Mouse (Mus musculus): ENCODE data around the gene Trmt112. TPM values are rescaled to one million over a fixed set of nuclear protein-coding genes. Genes with fewer than 3 reads are reported as not detected.

Gene Trmt112
- polyA plus RNA-seq, 1 experiment: 28.6 TPM

- Histone ChIP-seq H3K27ac (ENCODE audit: control insufficient read depth, insufficient read depth, low read depth, low read length, poor library complexity) (no peak within 1 kb of the TSS), H3K4me1 (ENCODE audit: control insufficient read depth, insufficient read depth, low read length) (peaks cover 2% of the 10 kb centered on the region; the same call in 1 of the 2 replicates), H3K4me3 (replicated peaks; ENCODE audit: control insufficient read depth, low read depth, low read length) (no peak within 1 kb of the TSS)
- TF ChIP-seq CTCF (IDR thresholded peaks at IDR 0.05; ENCODE audit: control insufficient read depth, insufficient read depth, low read length) (no peak), POLR2A (IDR thresholded peaks at IDR 0.05; ENCODE audit: borderline replicate concordance, control insufficient read depth, low read depth, low read length) (no peak)
- 23% methylated on average over 23 of the region's 23 CpGs for WGBS
Observed at GRCm38 (mm10) chr19:6934195-6934977, 24.9 kb downstream of the Trmt112 start, which contains the start of gene Kcnk4. Gene Kcnk4, minus strand, starts transcription at chr19:6934515.

- 31% methylated on average over 3 of the region's 3 CpGs for WGBS
- no peak overlapping the region for H3K4me3 ChIP-seq (replicated peaks; ENCODE audit: control insufficient read depth, low read depth, low read length)
- no peak overlapping the region for H3K27ac ChIP-seq (ENCODE audit: control insufficient read depth, insufficient read depth, low read depth, low read length, poor library complexity)
- TF ChIP-seq POLR2A (IDR thresholded peaks at IDR 0.05; ENCODE audit: borderline replicate concordance, control insufficient read depth, low read depth, low read length) (no peak), CTCF (IDR thresholded peaks at IDR 0.05; ENCODE audit: control insufficient read depth, insufficient read depth, low read length) (peak; percentile 61)
- peaks cover 2% of the 10 kb centered on the region for H3K4me1 ChIP-seq (ENCODE audit: control insufficient read depth, insufficient read depth, low read length)
Observed at GRCm38 (mm10) chr19:6936299-6936698, 26.8 kb downstream of the Trmt112 start.

GRCm38 (mm10) chr19:6937541-6938465 is 28.3 kb downstream of the Trmt112 start:
- Histone ChIP-seq H3K4me3 (replicated peaks; ENCODE audit: control insufficient read depth, low read depth, low read length) (no peak overlapping the region), H3K4me1 (ENCODE audit: control insufficient read depth, insufficient read depth, low read length) (peaks cover 2% of the 10 kb centered on the region), H3K27ac (ENCODE audit: control insufficient read depth, insufficient read depth, low read depth, low read length, poor library complexity) (no peak overlapping the region)
- TF ChIP-seq CTCF (IDR thresholded peaks at IDR 0.05; ENCODE audit: control insufficient read depth, insufficient read depth, low read length) (no peak), POLR2A (IDR thresholded peaks at IDR 0.05; ENCODE audit: borderline replicate concordance, control insufficient read depth, low read depth, low read length) (no peak)
- 87% methylated on average over 16 of the region's 16 CpGs for WGBS

- 89% methylated on average over 20 of the region's 20 CpGs for WGBS
- Histone ChIP-seq H3K4me3 (replicated peaks; ENCODE audit: control insufficient read depth, low read depth, low read length) (no peak overlapping the region), H3K27ac (ENCODE audit: control insufficient read depth, insufficient read depth, low read depth, low read length, poor library complexity) (no peak overlapping the region), H3K4me1 (ENCODE audit: control insufficient read depth, insufficient read depth, low read length) (peaks cover 1% of the 10 kb centered on the region; the same call in 1 of the 2 replicates)
- TF ChIP-seq POLR2A (IDR thresholded peaks at IDR 0.05; ENCODE audit: borderline replicate concordance, control insufficient read depth, low read depth, low read length) (no peak), CTCF (IDR thresholded peaks at IDR 0.05; ENCODE audit: control insufficient read depth, insufficient read depth, low read length) (no peak)
Observed at GRCm38 (mm10) chr19:6939106-6940002, 29.9 kb downstream of the Trmt112 start.

- 27% methylated on average over 29 of the region's 29 CpGs for WGBS
Observed at GRCm38 (mm10) chr19:6940396-6941351, 31.2 kb downstream of the Trmt112 start.

GRCm38 (mm10) chr19:6941372-6942248 is 32.1 kb downstream of the Trmt112 start, which contains the start of gene Bad:
Gene Bad, plus strand, starts transcription at chr19:6941861.
- TF ChIP-seq POLR2A (IDR thresholded peaks at IDR 0.05; ENCODE audit: borderline replicate concordance, control insufficient read depth, low read depth, low read length) (peak; percentile 35; the same call in 1 of the 2 replicates), CTCF (IDR thresholded peaks at IDR 0.05; ENCODE audit: control insufficient read depth, insufficient read depth, low read length) (no peak)

More at GRCm38 (mm10) chr19:6940396-6941351, 31.2 kb downstream of the Trmt112 start:
- peak overlapping the region; percentile 100 for H3K4me3 ChIP-seq (replicated peaks; ENCODE audit: control insufficient read depth, low read depth, low read length)
- peak overlapping the region; percentile 90 for H3K27ac ChIP-seq (ENCODE audit: control insufficient read depth, insufficient read depth, low read depth, low read length, poor library complexity)
- no peak for TF ChIP-seq CTCF (IDR thresholded peaks at IDR 0.05; ENCODE audit: control insufficient read depth, insufficient read depth, low read length)
- TF ChIP-seq POLR2A (IDR thresholded peaks at IDR 0.05; ENCODE audit: borderline replicate concordance, control insufficient read depth, low read depth, low read length): no peak
- H3K4me1 ChIP-seq (ENCODE audit: control insufficient read depth, insufficient read depth, low read length): peaks cover 1% of the 10 kb centered on the region; the same call in 1 of the 2 replicates

More at GRCm38 (mm10) chr19:6941372-6942248, 32.1 kb downstream of the Trmt112 start, which contains the start of gene Bad:
- Histone ChIP-seq H3K27ac (ENCODE audit: control insufficient read depth, insufficient read depth, low read depth, low read length, poor library complexity) (peak within 1 kb of the TSS; percentile 90), H3K4me3 (replicated peaks; ENCODE audit: control insufficient read depth, low read depth, low read length) (peak within 1 kb of the TSS; percentile 100), H3K4me1 (ENCODE audit: control insufficient read depth, insufficient read depth, low read length) (peaks cover 1% of the 10 kb centered on the region; the same call in 1 of the 2 replicates)
- WGBS: under 1% methylated on average over 83 of the region's 83 CpGs
